16 mouse cellular contexts compared by ENCODE assay signal in the genomic region with DNA sequence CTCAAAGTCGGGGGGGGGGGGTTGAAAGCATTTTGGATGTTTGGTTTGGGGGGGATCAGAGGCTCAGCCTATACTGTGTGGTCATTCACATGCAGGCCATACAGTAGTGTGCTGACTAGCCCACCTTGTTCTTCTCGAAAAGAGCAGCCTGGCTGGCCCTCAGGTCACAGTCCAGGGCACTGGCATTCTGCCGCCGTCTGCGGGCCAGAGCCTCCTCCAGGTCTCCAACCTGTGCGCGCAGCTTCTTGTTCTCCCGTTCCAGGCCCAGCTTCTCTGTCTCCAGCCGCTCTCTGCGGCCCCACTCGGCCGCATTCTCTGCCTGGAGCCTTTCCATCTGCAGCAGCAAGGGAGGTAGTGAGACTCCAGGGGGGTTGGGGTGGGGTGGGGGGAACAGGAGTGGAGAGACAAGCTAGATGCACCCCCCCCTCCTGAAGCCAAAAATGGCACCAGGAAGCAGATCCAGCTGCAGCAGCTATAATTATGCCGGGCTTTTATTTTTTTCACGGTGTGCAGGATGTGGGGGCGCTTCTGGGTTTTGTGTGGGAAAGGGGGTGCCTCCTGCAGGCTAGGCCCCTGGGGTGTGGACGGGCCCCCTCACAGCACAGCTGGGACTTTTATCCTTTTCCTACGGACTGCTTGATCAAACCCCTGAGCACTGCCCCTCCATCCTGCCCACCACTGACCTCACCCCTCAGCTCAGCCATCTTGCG. TPM values are rescaled to one million over a fixed set of nuclear protein-coding genes. Genes with fewer than 3 reads are reported as not detected.
DNase-seq lines count a peak whose midpoint lies in the region; ATAC-seq lines count a peak whose summit lies in the region.
"Had no signal": no experiment of that assay in that cellular context is flagged by ENCODE, and none has a peak within 500 bp of the region (broad histone marks: within the 10 kb centered on the region; RNA-seq: fewer than 3 reads in every experiment).

No protein-coding gene starts in this region.

- H3K4me3 ChIP-seq in hindbrain, embryonic 13.5 days, result no peak overlapping the region
- no peak overlapping the region for H3K4me3 ChIP-seq in hindbrain, embryonic 14.5 days (replicated peaks; ENCODE audit: low read length)
- H3K4me3 ChIP-seq in heart, embryonic 13.5 days, result no peak overlapping the region
- no peak overlapping the region for H3K4me3 ChIP-seq in kidney, embryonic 16.5 days (ENCODE audit: low read length)
- H3K4me3 ChIP-seq: embryonic facial prominence, embryonic 12.5 days; forebrain, embryonic 12.5 days; hindbrain, embryonic 15.5 days; megakaryocyte, embryonic 14.5 days; myocyte had no signal

- H3K9me3 ChIP-seq in hindbrain, embryonic 13.5 days, result no peaks in the 10 kb centered on the region
- no peaks in the 10 kb centered on the region for H3K9me3 ChIP-seq in hindbrain, embryonic 14.5 days (ENCODE audit: control insufficient read depth, low read length)
- H3K9me3 ChIP-seq in heart, embryonic 13.5 days, result no peaks in the 10 kb centered on the region
- no peaks in the 10 kb centered on the region for H3K9me3 ChIP-seq in kidney, embryonic 16.5 days (ENCODE audit: low read length)
- H3K9me3 ChIP-seq: embryonic facial prominence, embryonic 12.5 days; forebrain, embryonic 12.5 days; hindbrain, embryonic 15.5 days had no signal

- H3K4me1 ChIP-seq in hindbrain, embryonic 13.5 days (replicated peaks), result peaks cover 19% of the 10 kb centered on the region
- no peaks in the 10 kb centered on the region for H3K4me1 ChIP-seq in hindbrain, embryonic 14.5 days (replicated peaks; ENCODE audit: control insufficient read depth, insufficient read depth, low read length)
- H3K4me1 ChIP-seq in heart, embryonic 13.5 days, result peaks cover 50% of the 10 kb centered on the region
- H3K4me1 ChIP-seq in kidney, embryonic 16.5 days (ENCODE audit: insufficient read depth, low read length), result peaks cover 39% of the 10 kb centered on the region

- no peaks in the 10 kb centered on the region for H3K36me3 ChIP-seq in hindbrain, embryonic 13.5 days
- no peaks in the 10 kb centered on the region for H3K36me3 ChIP-seq in hindbrain, embryonic 14.5 days (replicated peaks; ENCODE audit: control insufficient read depth, insufficient read depth)
- H3K36me3 ChIP-seq in heart, embryonic 13.5 days, result peaks cover 96% of the 10 kb centered on the region
- peaks cover 35% of the 10 kb centered on the region for H3K36me3 ChIP-seq in kidney, embryonic 16.5 days (ENCODE audit: insufficient read depth, low read length)
- H3K36me3 ChIP-seq: hindbrain, embryonic 15.5 days had no signal

- peak overlapping the region; percentile 37; the same call in 1 of the 2 replicates for H3K27ac ChIP-seq in hindbrain, embryonic 13.5 days
- H3K27ac ChIP-seq in hindbrain, embryonic 14.5 days, result no peak overlapping the region
- H3K27ac ChIP-seq in heart, embryonic 13.5 days (replicated peaks), result no peak overlapping the region
- peak overlapping the region; percentile 66 for H3K27ac ChIP-seq in kidney, embryonic 16.5 days (ENCODE audit: low read length)
- H3K27ac ChIP-seq: embryonic facial prominence, embryonic 12.5 days; forebrain, embryonic 12.5 days had no signal

- 0 out of 2 replicates have a peak overlapping the region, but pooled peaks have one; percentile 43 for H3K9ac ChIP-seq in hindbrain, embryonic 13.5 days
- no peak overlapping the region for H3K9ac ChIP-seq in hindbrain, embryonic 14.5 days
- H3K9ac ChIP-seq in heart, embryonic 13.5 days, result peak overlapping the region; percentile 7; the same call in 1 of the 2 replicates
- no peak overlapping the region for H3K9ac ChIP-seq in kidney, embryonic 16.5 days (replicated peaks; ENCODE audit: low read length)
- H3K9ac ChIP-seq: embryonic facial prominence, embryonic 12.5 days; forebrain, embryonic 12.5 days; hindbrain, embryonic 15.5 days had no signal

- no peak overlapping the region for H3K4me2 ChIP-seq in hindbrain, embryonic 13.5 days
- H3K4me2 ChIP-seq in hindbrain, embryonic 14.5 days (replicated peaks), result no peak overlapping the region
- no peak overlapping the region for H3K4me2 ChIP-seq in heart, embryonic 13.5 days
- no peak overlapping the region for H3K4me2 ChIP-seq in kidney, embryonic 16.5 days (replicated peaks; ENCODE audit: low read depth, low read length)
- H3K4me2 ChIP-seq: embryonic facial prominence, embryonic 12.5 days; forebrain, embryonic 12.5 days; hindbrain, embryonic 15.5 days had no signal

- no peak for DNase-seq in hindbrain, embryonic 14.5 days (ENCODE audit: low spot score)
- peak; percentile 76 for DNase-seq in brain, adult 2 months (ENCODE audit: low read depth, low spot score)
- no peak for DNase-seq in frontal cortex, postnatal 25 days (ENCODE audit: low spot score in 2 of 2)
- no peak for DNase-seq in urinary bladder, adult 18-20 months (ENCODE audit: low spot score in 2 of 2)
- DNase-seq in cerebellum, adult 9-10 months, result no peak
- DNase-seq: cerebellum, adult 9-11 months; gastrocnemius, postnatal 36 days had no signal

- 83% methylated on average over 18 of the region's 18 CpGs for WGBS in hindbrain, embryonic 13.5 days
- 89% methylated on average over 18 of the region's 18 CpGs for WGBS in hindbrain, embryonic 14.5 days
- WGBS in heart, embryonic 13.5 days, result 74% methylated on average over 18 of the region's 18 CpGs
- 77% methylated on average over 18 of the region's 18 CpGs for WGBS in kidney, embryonic 16.5 days

- peaks cover 20% of the 10 kb centered on the region for H3K27me3 ChIP-seq in hindbrain, embryonic 13.5 days
- H3K27me3 ChIP-seq in hindbrain, embryonic 14.5 days (ENCODE audit: control insufficient read depth, insufficient read depth, low read length), result peaks cover 5% of the 10 kb centered on the region
- H3K27me3 ChIP-seq in heart, embryonic 13.5 days (replicated peaks), result peaks cover 3% of the 10 kb centered on the region
- 0 out of 2 replicates have a peak, but pooled peaks cover 3% of the 10 kb centered on the region for H3K27me3 ChIP-seq in kidney, embryonic 16.5 days (ENCODE audit: insufficient read depth, low read length)

- ATAC-seq in hindbrain, embryonic 13.5 days (ENCODE audit: low FRiP score), result no peak
- no peak for ATAC-seq in hindbrain, embryonic 14.5 days (ENCODE audit: low FRiP score)
- no peak for ATAC-seq in heart, embryonic 13.5 days (ENCODE audit: extremely low read depth, insufficient number of reproducible peaks, low FRiP score, low TSS enrichment)
- no peak for ATAC-seq in kidney, embryonic 16.5 days (ENCODE audit: low FRiP score, low TSS enrichment)

RNA-seq across cellular contexts. Expression of gene Ccdc102a, which starts 10.2 kb away (rescaled TPM):
- polyA plus RNA-seq in hindbrain, embryonic 13.5 days (2015; fragmentation: Nextera tagmentation; extraction: Ambion mirVana), result 6.3 and 7.8 TPM in 2 replicates
- 7.1 and 9.0 TPM in 2 replicates for polyA plus RNA-seq in hindbrain, embryonic 14.5 days (2014; fragmentation: Nextera tagmentation; extraction: Ambion mirVana)
- 18.2 and 18.7 TPM in 2 replicates for polyA plus RNA-seq in heart, embryonic 13.5 days (2015; fragmentation: Nextera tagmentation; extraction: Ambion mirVana)
- polyA plus RNA-seq in kidney, embryonic 16.5 days (2015; fragmentation: Nextera tagmentation; extraction: Ambion mirVana), result 20.1 and 21.0 TPM in 2 replicates
- polyA plus RNA-seq: CD4-positive, CD25-positive, alpha-beta regulatory T cell, adult 4 months had no signal

RNA-seq across cellular contexts. Expression of gene Adgrg5, which starts 15.7 kb away (rescaled TPM):
- polyA plus RNA-seq in hindbrain, embryonic 13.5 days (2015; fragmentation: Nextera tagmentation; extraction: Ambion mirVana), result not detected in 2 replicates
- polyA plus RNA-seq in hindbrain, embryonic 14.5 days (2014; fragmentation: Nextera tagmentation; extraction: Ambion mirVana), result 0.23 and 0.27 TPM in 2 replicates
- polyA plus RNA-seq in heart, embryonic 13.5 days (2015; fragmentation: Nextera tagmentation; extraction: Ambion mirVana), result 0.18 and 0.32 TPM in 2 replicates
- 0.05 and 0.08 TPM in 2 replicates for polyA plus RNA-seq in kidney, embryonic 16.5 days (2015; fragmentation: Nextera tagmentation; extraction: Ambion mirVana)
- polyA plus RNA-seq: forebrain, embryonic 12.5 days; myocyte had no signal

RNA-seq across cellular contexts. Expression of gene Dok4, which starts 31.6 kb away (rescaled TPM):
- 58.0 and 59.0 TPM in 2 replicates for polyA plus RNA-seq in hindbrain, embryonic 13.5 days (2015; fragmentation: Nextera tagmentation; extraction: Ambion mirVana)
- 65.2 and 68.7 TPM in 2 replicates for polyA plus RNA-seq in hindbrain, embryonic 14.5 days (2014; fragmentation: Nextera tagmentation; extraction: Ambion mirVana)
- polyA plus RNA-seq in heart, embryonic 13.5 days (2015; fragmentation: Nextera tagmentation; extraction: Ambion mirVana), result 35.5 and 38.2 TPM in 2 replicates
- 34.8 and 39.3 TPM in 2 replicates for polyA plus RNA-seq in kidney, embryonic 16.5 days (2015; fragmentation: Nextera tagmentation; extraction: Ambion mirVana)

RNA-seq across cellular contexts. Expression of gene Polr2c, which starts 50.5 kb away (rescaled TPM):
- 119 and 136 TPM in 2 replicates for polyA plus RNA-seq in hindbrain, embryonic 13.5 days (2015; fragmentation: Nextera tagmentation; extraction: Ambion mirVana)
- polyA plus RNA-seq in hindbrain, embryonic 14.5 days (2014; fragmentation: Nextera tagmentation; extraction: Ambion mirVana), result 111 TPM in 2 replicates
- 107 and 129 TPM in 2 replicates for polyA plus RNA-seq in heart, embryonic 13.5 days (2015; fragmentation: Nextera tagmentation; extraction: Ambion mirVana)
- 157 and 179 TPM in 2 replicates for polyA plus RNA-seq in kidney, embryonic 16.5 days (2015; fragmentation: Nextera tagmentation; extraction: Ambion mirVana)

Comparison
In these comparisons a context has a peak if more than half of its experiments do, and no peak if none do; other contexts are left out.
1. H3K27ac ChIP-seq: peak in hindbrain, embryonic 13.5 days (single experiment) and kidney, embryonic 16.5 days (single experiment); none in hindbrain, embryonic 14.5 days (single experiment) and heart, embryonic 13.5 days (single experiment).
2. H3K9ac ChIP-seq: peak in hindbrain, embryonic 13.5 days (single experiment) and heart, embryonic 13.5 days (single experiment); none in hindbrain, embryonic 14.5 days (single experiment) and kidney, embryonic 16.5 days (single experiment).